Mouse (Mus musculus) ES-E14 (cell line): ENCODE measurements at regions not wholly inside any gene's neighbourhood (a gene's known extent, or its start where the extent isn't known, plus 50 kb on each side); places are given as distances from the start of the nearest gene placed in this dataset.

Experiments used
- CHD2 ChIP-seq: IDR thresholded peaks from 2 replicates; pipeline ENCODE4 v1.6.1; 2014; ENCODE audit warnings: mild to moderate bottlenecking, low read depth, low read length, inconsistent platforms
- HCFC1 ChIP-seq: IDR thresholded peaks from 2 replicates; pipeline ENCODE4 v1.6.1; 2012; ENCODE audit warnings: low read length, inconsistent platforms, borderline replicate concordance; ENCODE audit not compliant: insufficient read depth
- MAFK ChIP-seq: IDR thresholded peaks from 2 replicates; pipeline ENCODE4 v1.6.1; 2014; ENCODE audit warnings: mild to moderate bottlenecking, low read depth, low read length, inconsistent platforms; ENCODE audit not compliant: insufficient read depth
- ZNF384 ChIP-seq: IDR thresholded peaks from 2 replicates; pipeline ENCODE4 v1.6.1; 2012; ENCODE audit warnings: low read depth, low read length, inconsistent platforms

DNA sequence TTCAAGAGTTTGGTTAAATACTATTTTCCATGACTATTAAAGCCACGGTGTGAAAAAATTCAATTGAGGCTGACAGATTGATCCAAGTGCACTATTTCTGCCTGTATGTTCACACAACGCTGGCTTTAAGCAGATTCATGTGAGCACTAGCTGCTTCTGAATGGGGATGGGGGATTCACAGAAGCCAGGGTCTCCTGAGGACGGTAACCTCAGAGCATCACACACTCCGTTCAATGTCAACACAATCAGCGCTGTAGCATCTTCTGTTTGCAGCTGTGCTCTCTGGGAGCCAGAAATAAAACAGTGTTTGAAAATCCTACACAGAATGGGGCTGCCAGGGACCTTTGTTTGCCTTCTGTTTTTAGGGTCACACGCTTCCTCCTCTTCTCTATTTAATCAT is 275.0 kb upstream of the Hs3st1 start:
- TF ChIP-seq CHD2, result no peak
- no peak for TF ChIP-seq MAFK
- no peak for TF ChIP-seq HCFC1
- no peak for TF ChIP-seq ZNF384
